Mouse (Mus musculus): ENCODE data around the gene Pet2. TPM values are rescaled to one million over a fixed set of nuclear protein-coding genes. Genes with fewer than 3 reads are reported as not detected.

The Pet2 gene
- not detected in 2 replicates for polyA plus RNA-seq (2015; fragmentation: Nextera tagmentation; extraction: Ambion mirVana)

- H3K4me3 ChIP-seq: no peak within 1 kb of the TSS
- 94% methylated on average over 9 of the region's 9 CpGs for WGBS
- H3K36me3 ChIP-seq: no peaks in the 10 kb centered on the region
- H3K9ac ChIP-seq: no peak within 1 kb of the TSS
- H3K4me1 ChIP-seq: no peaks in the 10 kb centered on the region
- H3K27me3 ChIP-seq: no peaks in the 10 kb centered on the region
- no peak within 1 kb of the TSS for H3K27ac ChIP-seq
- no peak for ATAC-seq (ENCODE audit: insufficient number of reproducible peaks, insufficient read depth, low FRiP score, low TSS enrichment, low read depth)
- H3K9me3 ChIP-seq: no peaks in the 10 kb centered on the region
- H3K4me2 ChIP-seq: no peak within 1 kb of the TSS
Observed at GRCm38 (mm10) chrX:89409589-89409988, at the start of gene Pet2. Gene Pet2 (minus strand): TSS chrX:89409689.

Measured in embryonic facial prominence, embryonic 13.5 days (tissue).